ENCODE assay signal across 8 mouse cellular contexts in genomic region chr11:96982355-96982754, GRCm38 (mm10). TPM values are rescaled to one million over a fixed set of nuclear protein-coding genes. Genes with fewer than 3 reads are reported as not detected.
DNase-seq lines count a peak whose midpoint lies in the region; ATAC-seq and TF ChIP-seq lines count a peak whose summit lies in the region.

No protein-coding gene starts in this region.

- TF ChIP-seq CTCF in E14TG2a.4 (conservative IDR thresholded peaks at IDR 0.05; ENCODE audit: low read length), result peak; percentile 89
- peak; percentile 83 for TF ChIP-seq CTCF in embryonic fibroblast, embryonic 13.5 days (IDR thresholded peaks at IDR 0.05; ENCODE audit: borderline replicate concordance, insufficient read depth, low read length)

- 4% methylated on average over 7 of the region's 7 CpGs for WGBS in hindbrain, embryonic 11.5 days

- H3K27me3 ChIP-seq in E14TG2a.4 (ENCODE audit: insufficient read depth, low read length), result peaks cover 11% of the 10 kb centered on the region; the same call in 1 of the 2 replicates
- peaks cover 6% of the 10 kb centered on the region for H3K27me3 ChIP-seq in hindbrain, embryonic 11.5 days (ENCODE audit: control insufficient read depth, insufficient read depth, low read length)

- H3K9ac ChIP-seq in hindbrain, embryonic 11.5 days (ENCODE audit: low read depth, low read length), result peak overlapping the region; percentile 43

- no peak overlapping the region for H3K27ac ChIP-seq in embryonic fibroblast, embryonic 13.5 days (ENCODE audit: insufficient read depth, low read length)
- no peak overlapping the region for H3K27ac ChIP-seq in hindbrain, embryonic 11.5 days (ENCODE audit: low read depth, low read length)

- no peak for ATAC-seq in hindbrain, embryonic 11.5 days (ENCODE audit: low FRiP score)

- TF ChIP-seq POLR2A in embryonic fibroblast, embryonic 13.5 days (IDR thresholded peaks at IDR 0.05; ENCODE audit: low read depth, low read length), result no peak

- peak overlapping the region; percentile 86 for H3K4me3 ChIP-seq in E14TG2a.4 (replicated peaks; ENCODE audit: low read length)
- H3K4me3 ChIP-seq in embryonic fibroblast, embryonic 13.5 days (ENCODE audit: insufficient read depth, low read length), result no peak overlapping the region
- H3K4me3 ChIP-seq in hindbrain, embryonic 11.5 days (ENCODE audit: low read depth, low read length), result no peak overlapping the region

- no peaks in the 10 kb centered on the region for H3K36me3 ChIP-seq in E14TG2a.4 (ENCODE audit: insufficient read depth, low read length)
- no peaks in the 10 kb centered on the region for H3K36me3 ChIP-seq in hindbrain, embryonic 11.5 days (ENCODE audit: control insufficient read depth, insufficient read depth, low read length)

- peaks cover 72% of the 10 kb centered on the region for H3K4me1 ChIP-seq in E14TG2a.4 (replicated peaks; ENCODE audit: low read depth, low read length)
- 0 out of 2 replicates have a peak, but pooled peaks cover 2% of the 10 kb centered on the region for H3K4me1 ChIP-seq in embryonic fibroblast, embryonic 13.5 days (ENCODE audit: control insufficient read depth, insufficient read depth, low read length)
- peaks cover 5% of the 10 kb centered on the region; the same call in 1 of the 2 replicates for H3K4me1 ChIP-seq in hindbrain, embryonic 11.5 days (replicated peaks; ENCODE audit: control insufficient read depth, insufficient read depth, low read length)

- peak; percentile 83 to 86 for DNase-seq in adrenal gland, postnatal 36 days
- DNase-seq in hindbrain, embryonic 11.5 days (ENCODE audit: low spot score), result peak; percentile 88
- peak; percentile 76 for DNase-seq in layer of hippocampus, adult 9-10 months (ENCODE audit: low spot score)
- peak; percentile 86 for DNase-seq in lung, postnatal 14 days
- DNase-seq in retina, embryonic 14.5 days (ENCODE audit: low spot score), result peak; percentile 92
- peak; percentile 34 for DNase-seq in urinary bladder, postnatal 10 days (ENCODE audit: low spot score)

- H3K9me3 ChIP-seq in E14TG2a.4 (ENCODE audit: low read length), result no peaks in the 10 kb centered on the region
- no peaks in the 10 kb centered on the region for H3K9me3 ChIP-seq in hindbrain, embryonic 11.5 days (ENCODE audit: control insufficient read depth, low read length)

- no peak overlapping the region for H3K4me2 ChIP-seq in hindbrain, embryonic 11.5 days (replicated peaks; ENCODE audit: low read depth, low read length)

RNA-seq across cellular contexts. Expression of gene Sp2, which starts 0.4 kb away (rescaled TPM):
- 10 to 100 TPM; 14.5 to 16.6 TPM for total RNA-seq in adrenal gland, postnatal 36 days (2021)
- 11.9 and 12.3 TPM in 2 replicates for polyA plus RNA-seq in embryonic fibroblast, embryonic 13.5 days (2011; ENCODE audit: insufficient read length, low read depth, missing spikeins)
- 17.8 and 22.1 TPM in 2 replicates for polyA plus RNA-seq in hindbrain, embryonic 11.5 days (2014; fragmentation: Nextera tagmentation; extraction: Ambion mirVana)

RNA-seq across cellular contexts. Expression of gene Sp6, which starts 30.8 kb away (rescaled TPM):
- under 1 TPM; 0.16 to 0.23 TPM for total RNA-seq in adrenal gland, postnatal 36 days (2021)
- polyA plus RNA-seq in embryonic fibroblast, embryonic 13.5 days (2011; ENCODE audit: insufficient read length, low read depth, missing spikeins), result 0.33 and 0.35 TPM in 2 replicates
- 0.07 TPM in 1 of 2 replicates, not detected in the other for polyA plus RNA-seq in hindbrain, embryonic 11.5 days (2014; fragmentation: Nextera tagmentation; extraction: Ambion mirVana)

RNA-seq across cellular contexts. Expression of gene Pnpo, which starts 38.6 kb away (rescaled TPM):
- total RNA-seq in adrenal gland, postnatal 36 days (2021), result 10 to 100 TPM; 29.6 to 34.2 TPM
- 6.8 and 8.3 TPM in 2 replicates for polyA plus RNA-seq in embryonic fibroblast, embryonic 13.5 days (2011; ENCODE audit: insufficient read length, low read depth, missing spikeins)
- polyA plus RNA-seq in hindbrain, embryonic 11.5 days (2014; fragmentation: Nextera tagmentation; extraction: Ambion mirVana), result 26.0 and 29.5 TPM in 2 replicates

RNA-seq across cellular contexts. Expression of gene Scrn2, which starts 47.4 kb away (rescaled TPM):
- 10 to 100 TPM; 15.7 to 18.8 TPM for total RNA-seq in adrenal gland, postnatal 36 days (2021)
- 6.9 and 9.7 TPM in 2 replicates for polyA plus RNA-seq in embryonic fibroblast, embryonic 13.5 days (2011; ENCODE audit: insufficient read length, low read depth, missing spikeins)
- polyA plus RNA-seq in hindbrain, embryonic 11.5 days (2014; fragmentation: Nextera tagmentation; extraction: Ambion mirVana), result 19.4 and 21.7 TPM in 2 replicates

RNA-seq across cellular contexts. Expression of gene Prr15l, which starts 54.5 kb away (rescaled TPM):
- under 1 TPM; 0.16 to 0.66 TPM for total RNA-seq in adrenal gland, postnatal 36 days (2021)
- not detected in 2 replicates for polyA plus RNA-seq in embryonic fibroblast, embryonic 13.5 days (2011; ENCODE audit: insufficient read length, low read depth, missing spikeins)
- 0.82 and 1.1 TPM in 2 replicates for polyA plus RNA-seq in hindbrain, embryonic 11.5 days (2014; fragmentation: Nextera tagmentation; extraction: Ambion mirVana)

Comparison
In these comparisons a context has a peak if more than half of its experiments do, and no peak if none do; other contexts are left out.
1. DNase-seq: peak in every context shown above with its lines; median percentile 92 in retina, embryonic 14.5 days; 88 in hindbrain, embryonic 11.5 days; 86 in lung, postnatal 14 days; 84 in adrenal gland, postnatal 36 days; 76 in layer of hippocampus, adult 9-10 months; 34 in urinary bladder, postnatal 10 days.